Mouse (Mus musculus): Measurements from ENCODE around the gene Ulk4. TPM values are rescaled to one million over a fixed set of nuclear protein-coding genes. Genes with fewer than 3 reads are reported as not detected.

The Ulk4 gene
- polyA plus RNA-seq, 1 experiment from 2014 or later = 161 TPM

GRCm38 (mm10) chr9:120985009-120985408, 292.0 kb downstream of the Ulk4 start:
- H3K4me1 ChIP-seq (replicated peaks; ENCODE audit: control insufficient read depth, insufficient read depth, low read length) = no peaks in the 10 kb centered on the region; the same call in 1 of the 2 replicates
- H3K27me3 ChIP-seq (ENCODE audit: control insufficient read depth, insufficient read depth, low read length) = no peaks in the 10 kb centered on the region
- WGBS = 93% methylated on average over 5 of the region's 5 CpGs
- H3K4me3 ChIP-seq (ENCODE audit: low read depth, low read length) = no peak overlapping the region
- H3K4me2 ChIP-seq (replicated peaks; ENCODE audit: low read depth, low read length) = no peak overlapping the region
- H3K9ac ChIP-seq (ENCODE audit: low read depth, low read length) = no peak overlapping the region
- H3K27ac ChIP-seq (ENCODE audit: low read depth, low read length) = no peak overlapping the region
- H3K36me3 ChIP-seq (ENCODE audit: control insufficient read depth, insufficient read depth, low read length) = no peaks in the 10 kb centered on the region
- DNase-seq (ENCODE audit: low spot score) (no peak), ATAC-seq (ENCODE audit: low FRiP score) (no peak)
- H3K9me3 ChIP-seq (ENCODE audit: control insufficient read depth, low read length) = no peaks in the 10 kb centered on the region

GRCm38 (mm10) chr9:120984509-120984908, 292.5 kb downstream of the Ulk4 start:
- Histone ChIP-seq H3K36me3 (ENCODE audit: control insufficient read depth, insufficient read depth, low read length) (no peaks in the 10 kb centered on the region), H3K27me3 (ENCODE audit: control insufficient read depth, insufficient read depth, low read length) (no peaks in the 10 kb centered on the region), H3K27ac (ENCODE audit: low read depth, low read length) (no peak overlapping the region), H3K9me3 (ENCODE audit: control insufficient read depth, low read length) (no peaks in the 10 kb centered on the region), H3K4me3 (ENCODE audit: low read depth, low read length) (no peak overlapping the region), H3K9ac (ENCODE audit: low read depth, low read length) (no peak overlapping the region), H3K4me2 (replicated peaks; ENCODE audit: low read depth, low read length) (no peak overlapping the region), H3K4me1 (replicated peaks; ENCODE audit: control insufficient read depth, insufficient read depth, low read length) (no peaks in the 10 kb centered on the region; the same call in 1 of the 2 replicates)
- ATAC-seq (ENCODE audit: low FRiP score) (no peak), DNase-seq (ENCODE audit: low spot score) (no peak)
- 82% methylated on average over 5 of the region's 5 CpGs for WGBS

- Histone ChIP-seq H3K9ac (ENCODE audit: low read depth, low read length) (no peak overlapping the region), H3K4me3 (ENCODE audit: low read depth, low read length) (no peak overlapping the region), H3K27ac (ENCODE audit: low read depth, low read length) (no peak overlapping the region), H3K36me3 (ENCODE audit: control insufficient read depth, insufficient read depth, low read length) (no peaks in the 10 kb centered on the region), H3K9me3 (ENCODE audit: control insufficient read depth, low read length) (no peaks in the 10 kb centered on the region), H3K4me2 (replicated peaks; ENCODE audit: low read depth, low read length) (no peak overlapping the region), H3K4me1 (replicated peaks; ENCODE audit: control insufficient read depth, insufficient read depth, low read length) (no peaks in the 10 kb centered on the region; the same call in 1 of the 2 replicates), H3K27me3 (ENCODE audit: control insufficient read depth, insufficient read depth, low read length) (no peaks in the 10 kb centered on the region)
- ATAC-seq (ENCODE audit: low FRiP score) (no peak), DNase-seq (ENCODE audit: low spot score) (no peak)
- 91% methylated on average over 8 of the region's 8 CpGs for WGBS
Observed at GRCm38 (mm10) chr9:120983849-120984248, 293.1 kb downstream of the Ulk4 start.

DNA sequence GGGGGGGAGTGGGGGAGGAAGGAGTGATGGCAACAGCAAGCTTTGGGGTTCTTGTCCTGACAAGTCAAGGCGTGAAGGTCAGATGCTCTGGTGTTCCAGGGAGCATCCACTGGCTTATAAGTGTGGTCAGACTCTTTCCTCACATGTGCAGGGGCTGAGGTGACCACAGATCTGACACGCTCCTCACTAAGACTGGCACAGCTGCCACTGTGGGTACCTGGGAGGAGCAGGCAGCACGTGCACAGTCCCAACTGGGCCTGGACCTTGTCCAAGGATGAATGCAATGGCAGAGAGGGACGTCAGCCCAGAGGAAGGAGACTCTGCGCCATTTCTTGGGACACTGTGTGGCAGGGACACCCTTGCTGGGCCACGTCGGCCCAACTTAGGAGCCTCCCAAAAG, 295.2 kb downstream of the Ulk4 start:
- 86% methylated on average over 7 of the region's 7 CpGs for WGBS
- H3K36me3 ChIP-seq (ENCODE audit: control insufficient read depth, insufficient read depth, low read length) = no peaks in the 10 kb centered on the region
- no peak overlapping the region for H3K4me3 ChIP-seq (ENCODE audit: low read depth, low read length)
- H3K4me1 ChIP-seq (replicated peaks; ENCODE audit: control insufficient read depth, insufficient read depth, low read length) = no peaks in the 10 kb centered on the region
- H3K27ac ChIP-seq (ENCODE audit: low read depth, low read length) = no peak overlapping the region
- DNase-seq (ENCODE audit: low spot score) = no peak
- ATAC-seq (ENCODE audit: low FRiP score) = no peak
- no peak overlapping the region for H3K4me2 ChIP-seq (replicated peaks; ENCODE audit: low read depth, low read length)
- H3K9ac ChIP-seq (ENCODE audit: low read depth, low read length) = no peak overlapping the region
- H3K9me3 ChIP-seq (ENCODE audit: control insufficient read depth, low read length) = no peaks in the 10 kb centered on the region
- no peaks in the 10 kb centered on the region for H3K27me3 ChIP-seq (ENCODE audit: control insufficient read depth, insufficient read depth, low read length)

DNA sequence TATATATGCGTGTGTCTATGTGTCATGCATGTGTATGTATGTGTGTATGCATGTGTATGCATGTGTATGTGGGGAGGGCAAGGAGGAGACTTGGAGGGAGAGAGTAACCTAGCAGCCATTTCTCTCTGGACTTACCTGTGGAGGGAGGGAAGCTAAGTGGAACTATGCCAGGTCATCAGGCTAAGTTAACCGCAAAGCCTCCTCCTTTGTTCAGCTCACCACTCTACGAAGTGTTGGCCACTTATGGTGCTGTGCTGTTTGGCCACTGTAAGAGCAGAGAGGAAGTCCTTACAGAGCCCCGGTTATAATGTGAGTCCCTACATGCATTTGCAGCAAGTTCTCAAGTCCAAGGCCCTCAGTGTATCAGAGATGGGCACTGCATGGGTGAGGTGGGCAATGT, 300.1 kb downstream of the Ulk4 start:
- no peak overlapping the region for H3K4me3 ChIP-seq (ENCODE audit: low read depth, low read length)
- ATAC-seq (ENCODE audit: low FRiP score) = no peak
- H3K27me3 ChIP-seq (ENCODE audit: control insufficient read depth, insufficient read depth, low read length) = no peaks in the 10 kb centered on the region
- no peak overlapping the region for H3K9ac ChIP-seq (ENCODE audit: low read depth, low read length)
- no peaks in the 10 kb centered on the region for H3K4me1 ChIP-seq (replicated peaks; ENCODE audit: control insufficient read depth, insufficient read depth, low read length)
- H3K4me2 ChIP-seq (replicated peaks; ENCODE audit: low read depth, low read length) = no peak overlapping the region
- no peak overlapping the region for H3K27ac ChIP-seq (ENCODE audit: low read depth, low read length)
- H3K36me3 ChIP-seq (ENCODE audit: control insufficient read depth, insufficient read depth, low read length) = no peaks in the 10 kb centered on the region
- H3K9me3 ChIP-seq (ENCODE audit: control insufficient read depth, low read length) = no peaks in the 10 kb centered on the region
- 97% methylated on average over 4 of the region's 4 CpGs for WGBS
- DNase-seq (ENCODE audit: low spot score) = no peak

DNA sequence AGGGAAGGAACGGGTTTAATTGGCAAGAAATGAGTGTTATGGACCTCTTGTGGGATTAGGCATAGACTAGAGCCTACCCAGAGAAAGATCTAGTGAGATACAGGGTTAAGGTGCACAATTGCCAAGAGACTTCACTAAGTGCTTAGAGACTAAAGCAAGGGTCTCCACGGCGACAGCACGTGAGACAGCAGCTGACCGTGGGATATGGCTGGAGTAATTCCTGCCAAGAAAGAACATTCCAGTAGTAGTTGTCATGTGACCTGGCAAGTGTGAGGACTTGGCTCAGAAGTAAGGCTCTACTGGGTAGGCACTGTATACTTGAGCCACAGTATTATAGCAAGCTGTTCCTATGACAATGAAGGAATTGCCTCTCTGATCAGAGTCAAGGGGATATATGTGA, 300.8 kb downstream of the Ulk4 start:
- no peak overlapping the region for H3K4me3 ChIP-seq (ENCODE audit: low read depth, low read length)
- H3K4me1 ChIP-seq (replicated peaks; ENCODE audit: control insufficient read depth, insufficient read depth, low read length) = no peaks in the 10 kb centered on the region
- no peak overlapping the region for H3K9ac ChIP-seq (ENCODE audit: low read depth, low read length)
- no peak overlapping the region for H3K27ac ChIP-seq (ENCODE audit: low read depth, low read length)
- 83% methylated on average over 5 of the region's 5 CpGs for WGBS
- no peaks in the 10 kb centered on the region for H3K36me3 ChIP-seq (ENCODE audit: control insufficient read depth, insufficient read depth, low read length)
- H3K9me3 ChIP-seq (ENCODE audit: control insufficient read depth, low read length) = no peaks in the 10 kb centered on the region
- no peaks in the 10 kb centered on the region for H3K27me3 ChIP-seq (ENCODE audit: control insufficient read depth, insufficient read depth, low read length)
- no peak overlapping the region for H3K4me2 ChIP-seq (replicated peaks; ENCODE audit: low read depth, low read length)
- no peak for ATAC-seq (ENCODE audit: low FRiP score)
- DNase-seq (ENCODE audit: low spot score) = no peak

DNA sequence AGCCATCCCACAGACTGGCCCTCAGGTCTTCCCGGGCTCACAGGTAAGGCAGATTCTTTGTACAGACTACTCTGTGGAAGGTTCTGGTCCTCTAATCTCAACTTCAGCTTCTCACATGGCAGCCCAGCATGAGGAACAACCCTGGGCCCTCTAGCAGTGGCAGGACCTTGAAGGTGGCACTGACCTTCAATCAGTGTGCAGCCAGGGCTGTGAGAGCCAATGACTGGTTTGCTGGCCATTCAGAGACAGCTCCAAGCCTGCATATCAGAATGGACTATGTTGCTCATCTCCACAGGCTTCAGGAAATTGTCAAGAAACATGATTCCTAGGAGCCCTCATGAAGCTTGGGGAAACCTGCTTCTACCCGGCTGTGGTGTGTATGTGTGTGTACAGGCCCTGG, 302.8 kb downstream of the Ulk4 start:
- Histone ChIP-seq H3K36me3 (ENCODE audit: control insufficient read depth, insufficient read depth, low read length) (0 out of 2 replicates have a peak, but pooled peaks cover 3% of the 10 kb centered on the region), H3K4me1 (replicated peaks; ENCODE audit: control insufficient read depth, insufficient read depth, low read length) (no peaks in the 10 kb centered on the region), H3K4me3 (ENCODE audit: low read depth, low read length) (no peak overlapping the region), H3K27ac (ENCODE audit: low read depth, low read length) (no peak overlapping the region), H3K9ac (ENCODE audit: low read depth, low read length) (no peak overlapping the region), H3K27me3 (ENCODE audit: control insufficient read depth, insufficient read depth, low read length) (no peaks in the 10 kb centered on the region), H3K4me2 (replicated peaks; ENCODE audit: low read depth, low read length) (no peak overlapping the region), H3K9me3 (ENCODE audit: control insufficient read depth, low read length) (no peaks in the 10 kb centered on the region)
- no peak for DNase-seq (ENCODE audit: low spot score)
- WGBS = 85% methylated on average over 2 of the region's 2 CpGs
- no peak for ATAC-seq (ENCODE audit: low FRiP score)

DNA sequence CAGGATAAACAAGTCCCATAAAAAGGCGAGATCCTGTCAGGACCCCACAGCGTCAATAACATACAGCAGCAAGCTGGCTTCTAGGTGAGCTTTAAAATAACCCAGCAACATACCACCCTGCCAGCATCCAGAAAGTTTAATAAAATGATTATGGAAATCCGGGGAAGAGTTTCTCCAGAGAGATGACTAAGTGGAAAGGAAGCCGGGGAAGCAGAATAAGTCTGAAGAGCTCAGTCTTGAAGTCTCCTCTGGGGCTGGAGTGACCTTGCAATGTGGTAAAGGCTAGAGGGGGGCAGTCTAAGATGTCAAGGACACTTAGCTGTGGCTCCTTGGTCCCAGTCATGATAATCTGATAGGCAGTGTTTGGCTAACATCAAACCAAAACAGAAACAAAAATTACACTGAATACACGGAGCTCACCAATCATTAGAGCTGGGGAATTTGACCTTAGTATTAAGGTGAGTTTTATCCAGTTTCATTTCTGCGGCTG, 303.9 kb downstream of the Ulk4 start:
- 85% methylated on average over 6 of the region's 6 CpGs for WGBS
- Histone ChIP-seq H3K4me3 (ENCODE audit: low read depth, low read length) (no peak overlapping the region), H3K36me3 (ENCODE audit: control insufficient read depth, insufficient read depth, low read length) (peaks cover 11% of the 10 kb centered on the region), H3K4me1 (replicated peaks; ENCODE audit: control insufficient read depth, insufficient read depth, low read length) (no peaks in the 10 kb centered on the region), H3K9me3 (ENCODE audit: control insufficient read depth, low read length) (no peaks in the 10 kb centered on the region), H3K4me2 (replicated peaks; ENCODE audit: low read depth, low read length) (no peak overlapping the region), H3K27ac (ENCODE audit: low read depth, low read length) (no peak overlapping the region), H3K27me3 (ENCODE audit: control insufficient read depth, insufficient read depth, low read length) (no peaks in the 10 kb centered on the region), H3K9ac (ENCODE audit: low read depth, low read length) (no peak overlapping the region)
- DNase-seq (ENCODE audit: low spot score) (no peak), ATAC-seq (ENCODE audit: low FRiP score) (no peak)

DNA sequence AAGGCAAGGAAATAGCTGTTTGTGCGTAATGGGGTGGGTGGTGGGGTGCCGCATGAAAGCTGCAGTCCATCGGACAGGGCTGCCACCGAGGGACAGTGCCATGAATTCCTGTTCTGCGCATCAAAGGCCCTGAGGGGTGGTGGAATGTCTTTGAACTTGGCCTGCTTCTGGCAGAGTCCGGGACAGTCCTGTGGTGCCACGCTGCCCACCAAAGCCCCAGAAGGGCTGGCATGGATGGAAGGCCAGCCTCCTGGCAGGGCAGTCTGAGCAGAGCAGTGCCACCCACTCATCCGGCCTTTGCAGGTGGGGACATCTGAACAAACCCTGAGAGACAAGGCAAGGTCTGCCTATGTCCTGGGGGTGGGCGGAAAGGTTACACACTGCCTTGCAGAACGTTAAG, 312.0 kb downstream of the Ulk4 start:
- DNase-seq (ENCODE audit: low spot score) (no peak), ATAC-seq (ENCODE audit: low FRiP score) (no peak)
- no peak overlapping the region for H3K9ac ChIP-seq (ENCODE audit: low read depth, low read length)
- H3K4me2 ChIP-seq (replicated peaks; ENCODE audit: low read depth, low read length) = no peak overlapping the region
- no peak overlapping the region for H3K27ac ChIP-seq (ENCODE audit: low read depth, low read length)
- H3K9me3 ChIP-seq (ENCODE audit: control insufficient read depth, low read length) = no peaks in the 10 kb centered on the region
- no peak overlapping the region for H3K4me3 ChIP-seq (ENCODE audit: low read depth, low read length)
- 90% methylated on average over 10 of the region's 10 CpGs for WGBS
- H3K4me1 ChIP-seq (replicated peaks; ENCODE audit: control insufficient read depth, insufficient read depth, low read length) = no peaks in the 10 kb centered on the region
- no peaks in the 10 kb centered on the region for H3K27me3 ChIP-seq (ENCODE audit: control insufficient read depth, insufficient read depth, low read length)
- peaks cover 39% of the 10 kb centered on the region for H3K36me3 ChIP-seq (ENCODE audit: control insufficient read depth, insufficient read depth, low read length)
